Mouse (Mus musculus) forebrain, embryonic 15.5 days (tissue): ENCODE results near the gene Clk2. TPM values are rescaled to one million over a fixed set of nuclear protein-coding genes. Genes with fewer than 3 reads are reported as not detected.

ENCODE experiments used
- polyA plus RNA-seq: library from polyadenylated mRNA; unstranded; fragments of >200 nt; fragmentation: Nextera tagmentation; extraction: Ambion mirVana; gene quantifications from 2 replicates; pipeline ENCODE4 v1.2.1, GENCODE M21; 2015

The Clk2 gene
- polyA plus RNA-seq, 1 experiment from 2014 or later = 26.9 TPM

Other genes starting within 250 kb of the Clk2 start
- 23.5 and 23.7 TPM in 2 replicates for gene Ash1l, start 214.2 kb upstream of the Clk2 start, polyA plus RNA-seq
- 163 and 167 TPM in 2 replicates for gene Dap3, start 213.6 kb upstream of the Clk2 start, polyA plus RNA-seq
- gene Rusc1, start 71.5 kb upstream of the Clk2 start, polyA plus RNA-seq = 74.8 and 76.2 TPM in 2 replicates
- gene Gm43738, start 63.7 kb upstream of the Clk2 start, polyA plus RNA-seq = not detected in 2 replicates
- gene Fdps, start 62.8 kb upstream of the Clk2 start, polyA plus RNA-seq = 364 and 375 TPM in 2 replicates
- gene Pklr, start 28.7 kb upstream of the Clk2 start, polyA plus RNA-seq = 0.06 and 0.10 TPM in 2 replicates
- gene Hcn3, start 4.6 kb upstream of the Clk2 start, polyA plus RNA-seq = 30.1 and 34.3 TPM in 2 replicates
- 116 and 120 TPM in 2 replicates for gene Scamp3, start 12.7 kb downstream of the Clk2 start, polyA plus RNA-seq
- 22.3 and 24.6 TPM in 2 replicates for gene Fam189b, start 18.3 kb downstream of the Clk2 start, polyA plus RNA-seq
- gene Gba, start 38.1 kb downstream of the Clk2 start, polyA plus RNA-seq = 39.2 and 42.7 TPM in 2 replicates
- gene Thbs3, start 50.4 kb downstream of the Clk2 start, polyA plus RNA-seq = 67.0 and 68.3 TPM in 2 replicates
- gene Mtx1, start 62.3 kb downstream of the Clk2 start, polyA plus RNA-seq = 172 and 175 TPM in 2 replicates
- 1.1 and 1.8 TPM in 2 replicates for gene Muc1, start 64.3 kb downstream of the Clk2 start, polyA plus RNA-seq
- gene Krtcap2, start 81.2 kb downstream of the Clk2 start, polyA plus RNA-seq = 192 and 205 TPM in 2 replicates
- gene Trim46, start 81.5 kb downstream of the Clk2 start, polyA plus RNA-seq = 57.7 and 58.7 TPM in 2 replicates
- 76.5 and 89.6 TPM in 2 replicates for gene Dpm3, start 94.6 kb downstream of the Clk2 start, polyA plus RNA-seq
- 35.4 and 40.6 TPM in 2 replicates for gene Slc50a1, start 105.8 kb downstream of the Clk2 start, polyA plus RNA-seq
- gene Efna1, start 116.3 kb downstream of the Clk2 start, polyA plus RNA-seq = 9.2 and 9.9 TPM in 2 replicates
- gene Efna3, start 158.2 kb downstream of the Clk2 start, polyA plus RNA-seq = 41.0 and 42.5 TPM in 2 replicates
- 14.4 and 15.7 TPM in 2 replicates for gene Efna4, start 173.2 kb downstream of the Clk2 start, polyA plus RNA-seq
- gene Adam15, start 185.2 kb downstream of the Clk2 start, polyA plus RNA-seq = 32.9 and 34.0 TPM in 2 replicates
- 0.11 and 0.13 TPM in 2 replicates for gene Dcst2, start 197.2 kb downstream of the Clk2 start, polyA plus RNA-seq
- gene Dcst1, start 200.5 kb downstream of the Clk2 start, polyA plus RNA-seq = 0.51 and 0.89 TPM in 2 replicates
- gene Zbtb7b, start 230.0 kb downstream of the Clk2 start, polyA plus RNA-seq = 0.37 and 0.52 TPM in 2 replicates
- 0.64 and 0.82 TPM in 2 replicates for gene Lenep, start 238.0 kb downstream of the Clk2 start, polyA plus RNA-seq
- 42.0 and 42.3 TPM in 2 replicates for gene Flad1, start 247.1 kb downstream of the Clk2 start, polyA plus RNA-seq